17 mouse cellular contexts compared by ENCODE assay signal in the genomic region with DNA sequence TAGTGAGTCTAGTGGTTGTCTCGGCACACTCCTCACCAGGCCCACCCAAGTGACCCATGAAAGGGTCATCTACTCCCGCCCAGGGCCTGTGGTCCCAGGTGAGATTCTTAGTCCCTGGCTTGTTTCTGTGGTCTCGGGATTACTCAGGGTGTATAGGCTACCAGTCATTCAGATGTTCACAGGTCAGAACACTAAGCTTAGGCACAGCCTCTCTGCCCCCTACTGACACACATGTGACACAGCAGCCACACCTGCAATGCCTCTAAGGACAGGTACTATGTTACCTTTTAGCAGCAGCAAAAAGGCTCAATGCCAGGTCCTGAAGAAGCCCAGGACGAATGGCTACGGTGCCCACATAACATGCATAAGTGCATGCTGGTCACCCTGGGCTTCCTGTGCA.
DNase-seq lines count a peak whose midpoint lies in the region; ATAC-seq and TF ChIP-seq lines count a peak whose summit lies in the region.
"Had no signal": no experiment of that assay in that cellular context is flagged by ENCODE, and none has a peak within 500 bp of the region (broad histone marks: within the 10 kb centered on the region; RNA-seq: fewer than 3 reads in every experiment).

No protein-coding gene starts in this region.

- no peaks in the 10 kb centered on the region for H3K36me3 ChIP-seq in kidney, postnatal 0 days (ENCODE audit: insufficient read depth, low read length)
- no peaks in the 10 kb centered on the region for H3K36me3 ChIP-seq in lung, postnatal 0 days (ENCODE audit: insufficient read depth, low read length)
- no peaks in the 10 kb centered on the region for H3K36me3 ChIP-seq in MEL (ENCODE audit: control insufficient read depth in 1 of 2, insufficient read depth in 2 of 2, low read length in 2 of 2)
- no peaks in the 10 kb centered on the region for H3K36me3 ChIP-seq in stomach, postnatal 0 days (ENCODE audit: control insufficient read depth, insufficient read depth, low read length)
- no peaks in the 10 kb centered on the region for H3K36me3 ChIP-seq in hindbrain, postnatal 0 days (ENCODE audit: insufficient read depth, low read length)
- H3K36me3 ChIP-seq: heart, embryonic 12.5 days; kidney, embryonic 15.5 days; limb, embryonic 12.5 days; lung, embryonic 15.5 days had no signal

- H3K27ac ChIP-seq in kidney, postnatal 0 days: no peak overlapping the region
- H3K27ac ChIP-seq in lung, postnatal 0 days (ENCODE audit: low read length): no peak overlapping the region
- no peak overlapping the region for H3K27ac ChIP-seq in MEL (ENCODE audit: control insufficient read depth, low read depth, low read length)
- no peak overlapping the region for H3K27ac ChIP-seq in stomach, postnatal 0 days (replicated peaks)
- H3K27ac ChIP-seq in hindbrain, postnatal 0 days: no peak overlapping the region
- H3K27ac ChIP-seq: forebrain, embryonic 13.5 days; kidney, embryonic 15.5 days; limb, embryonic 12.5 days; lung, embryonic 15.5 days had no signal

- TF ChIP-seq EP300 in lung, postnatal 0 days (IDR thresholded peaks at IDR 0.05): no peak
- no peak for TF ChIP-seq EP300 in MEL (IDR thresholded peaks at IDR 0.05; ENCODE audit: low read depth in 1 of 2, low read length in 2 of 2)
- TF ChIP-seq EP300 in stomach, postnatal 0 days (optimal IDR thresholded peaks at IDR 0.05): no peak

- H3K4me1 ChIP-seq in kidney, postnatal 0 days (replicated peaks; ENCODE audit: insufficient read depth, low read length): no peaks in the 10 kb centered on the region
- no peaks in the 10 kb centered on the region for H3K4me1 ChIP-seq in lung, postnatal 0 days (ENCODE audit: insufficient read depth, low read depth, low read length)
- H3K4me1 ChIP-seq in MEL (ENCODE audit: control insufficient read depth in 1 of 2, insufficient read depth in 2 of 2, low read length in 2 of 2): no peaks in the 10 kb centered on the region
- no peaks in the 10 kb centered on the region for H3K4me1 ChIP-seq in stomach, postnatal 0 days (replicated peaks; ENCODE audit: control insufficient read depth, insufficient read depth)
- no peaks in the 10 kb centered on the region for H3K4me1 ChIP-seq in hindbrain, postnatal 0 days (ENCODE audit: insufficient read depth, low read length)
- H3K4me1 ChIP-seq: forebrain, embryonic 13.5 days; heart, embryonic 12.5 days; kidney, embryonic 15.5 days; limb, embryonic 12.5 days had no signal

- H3K4me2 ChIP-seq in kidney, postnatal 0 days (ENCODE audit: low read length): no peak overlapping the region
- no peak overlapping the region for H3K4me2 ChIP-seq in lung, postnatal 0 days (replicated peaks; ENCODE audit: low read depth, low read length)
- H3K4me2 ChIP-seq in stomach, postnatal 0 days (replicated peaks; ENCODE audit: low read depth): no peak overlapping the region
- H3K4me2 ChIP-seq in hindbrain, postnatal 0 days (ENCODE audit: low read depth, low read length): no peak overlapping the region
- H3K4me2 ChIP-seq: forebrain, embryonic 13.5 days; heart, embryonic 12.5 days; kidney, embryonic 15.5 days; limb, embryonic 12.5 days; lung, embryonic 15.5 days had no signal

- WGBS in kidney, postnatal 0 days: 85% methylated on average over 5 of the region's 5 CpGs
- whole genome bisulfite sequencing in lung, postnatal 0 days: 88% methylated on average over 5 of the region's 5 CpGs
- WGBS in stomach, postnatal 0 days: 90% methylated on average over 5 of the region's 5 CpGs
- 89% methylated on average over 5 of the region's 5 CpGs for WGBS in hindbrain, postnatal 0 days

- H3K9me3 ChIP-seq in kidney, postnatal 0 days (replicated peaks; ENCODE audit: low read length): no peaks in the 10 kb centered on the region
- no peaks in the 10 kb centered on the region for H3K9me3 ChIP-seq in lung, postnatal 0 days (ENCODE audit: low read length)
- H3K9me3 ChIP-seq in MEL (replicated peaks; ENCODE audit: insufficient read depth, low read length): no peaks in the 10 kb centered on the region
- H3K9me3 ChIP-seq in stomach, postnatal 0 days (ENCODE audit: control insufficient read depth, low read length): no peaks in the 10 kb centered on the region
- H3K9me3 ChIP-seq in hindbrain, postnatal 0 days (ENCODE audit: low read length): no peaks in the 10 kb centered on the region
- H3K9me3 ChIP-seq: forebrain, embryonic 13.5 days; heart, embryonic 12.5 days; kidney, embryonic 15.5 days; limb, embryonic 12.5 days; lung, embryonic 15.5 days; megakaryocyte, embryonic 14.5 days had no signal

- TF ChIP-seq POLR2A in MEL (IDR thresholded peaks at IDR 0.05; ENCODE audit: control insufficient read depth in 1 of 2, insufficient read depth in 1 of 2, low read depth in 1 of 2, low read length in 2 of 2, poor library complexity in 1 of 2): no peak

- peak; percentile 32 for TF ChIP-seq RAD21 in MEL (IDR thresholded peaks at IDR 0.05; ENCODE audit: low read depth, low read length)

- no peak overlapping the region for H3K9ac ChIP-seq in kidney, postnatal 0 days (ENCODE audit: low read depth, low read length)
- no peak overlapping the region for H3K9ac ChIP-seq in lung, postnatal 0 days (replicated peaks; ENCODE audit: low read depth)
- H3K9ac ChIP-seq in MEL (ENCODE audit: control insufficient read depth, low read depth, low read length, poor library complexity, severe bottlenecking): no peak overlapping the region
- no peak overlapping the region for H3K9ac ChIP-seq in stomach, postnatal 0 days (ENCODE audit: low read length)
- no peak overlapping the region for H3K9ac ChIP-seq in hindbrain, postnatal 0 days (replicated peaks; ENCODE audit: low read length)
- H3K9ac ChIP-seq: forebrain, embryonic 13.5 days; heart, embryonic 12.5 days; kidney, embryonic 15.5 days; limb, embryonic 12.5 days; lung, embryonic 15.5 days had no signal

- DNase-seq in kidney, postnatal 0 days (ENCODE audit: low spot score): no peak
- no peak for DNase-seq in kidney, postnatal 10 days
- no peak for DNase-seq in lung, postnatal 0 days (ENCODE audit: low spot score)
- DNase-seq in lung, postnatal 25 days (ENCODE audit: low spot score): no peak
- peak; percentile 12 for DNase-seq in MEL (ENCODE audit: low read depth, low spot score)
- DNase-seq in stomach, postnatal 0 days (ENCODE audit: low spot score): no peak
- DNase-seq in hindbrain, postnatal 0 days (ENCODE audit: low spot score): no peak
- DNase-seq: cerebellum, adult 9-11 months; spleen, adult 18-20 months; thymus, postnatal 14 days had no signal

- no peaks in the 10 kb centered on the region for H3K79me2 ChIP-seq in MEL (ENCODE audit: control insufficient read depth, insufficient read depth, low read length, poor library complexity)

- no peaks in the 10 kb centered on the region for H3K27me3 ChIP-seq in kidney, postnatal 0 days (ENCODE audit: insufficient read depth, low read length)
- no peaks in the 10 kb centered on the region for H3K27me3 ChIP-seq in lung, postnatal 0 days (replicated peaks; ENCODE audit: insufficient read depth, low read length)
- no peaks in the 10 kb centered on the region for H3K27me3 ChIP-seq in MEL (ENCODE audit: control insufficient read depth in 1 of 2, insufficient read depth in 2 of 2, low read length in 2 of 2)
- no peaks in the 10 kb centered on the region for H3K27me3 ChIP-seq in stomach, postnatal 0 days (ENCODE audit: control insufficient read depth, insufficient read depth, low read length)
- H3K27me3 ChIP-seq in hindbrain, postnatal 0 days (ENCODE audit: insufficient read depth, low read length): no peaks in the 10 kb centered on the region
- H3K27me3 ChIP-seq: forebrain, embryonic 13.5 days; heart, embryonic 12.5 days; kidney, embryonic 15.5 days; limb, embryonic 12.5 days; lung, embryonic 15.5 days; Patski had no signal

- TF ChIP-seq CTCF in kidney, postnatal 0 days (IDR thresholded peaks at IDR 0.05; ENCODE audit: low read depth): peak; percentile 41
- peak; percentile 49 for TF ChIP-seq CTCF in lung, postnatal 0 days (IDR thresholded peaks at IDR 0.05)
- TF ChIP-seq CTCF in MEL (IDR thresholded peaks at IDR 0.05 in 2 of 3, conservative IDR thresholded peaks at IDR 0.05 in 1 of 3; ENCODE audit: control insufficient read depth in 1 of 3, insufficient read depth in 1 of 3, low read depth in 2 of 3, low read length in 3 of 3, poor library complexity in 1 of 3, severe bottlenecking in 1 of 3): peak; percentile 33 to 43 (median 36); a peak in 5 of 6 replicates
- TF ChIP-seq CTCF in stomach, postnatal 0 days (IDR thresholded peaks at IDR 0.05; ENCODE audit: low read depth): peak; percentile 61
- no peak for TF ChIP-seq CTCF in hindbrain, postnatal 0 days (IDR thresholded peaks at IDR 0.05; ENCODE audit: low read depth)

- no peak overlapping the region for H3K4me3 ChIP-seq in kidney, postnatal 0 days (replicated peaks; ENCODE audit: low read depth, low read length)
- no peak overlapping the region for H3K4me3 ChIP-seq in lung, postnatal 0 days (ENCODE audit: low read depth, low read length)
- no peak overlapping the region for H3K4me3 ChIP-seq in MEL (ENCODE audit: control insufficient read depth in 1 of 2, insufficient read depth in 1 of 2, low read depth in 2 of 2, low read length in 2 of 2)
- no peak overlapping the region for H3K4me3 ChIP-seq in stomach, postnatal 0 days (ENCODE audit: low read depth, low read length)
- no peak overlapping the region for H3K4me3 ChIP-seq in hindbrain, postnatal 0 days (ENCODE audit: low read length)
- H3K4me3 ChIP-seq: forebrain, embryonic 13.5 days; heart, embryonic 12.5 days; kidney, embryonic 15.5 days; limb, embryonic 12.5 days; lung, embryonic 15.5 days; megakaryocyte, embryonic 14.5 days had no signal

- ATAC-seq in kidney, postnatal 0 days (replicated peaks; ENCODE audit: low FRiP score, low read depth): no peak
- no peak for ATAC-seq in lung, postnatal 0 days
- no peak for ATAC-seq in stomach, postnatal 0 days (ENCODE audit: low FRiP score, low TSS enrichment)
- no peak for ATAC-seq in hindbrain, postnatal 0 days
- ATAC-seq: forebrain, embryonic 13.5 days; Patski had no signal

TF ChIP-seq in MEL, 35 proteins besides CTCF, POLR2A, EP300 and RAD21:
- TF ChIP-seq CHD1 (IDR thresholded peaks at IDR 0.05; ENCODE audit: low read depth, low read length) (no peak), MEF2A (IDR thresholded peaks at IDR 0.05; ENCODE audit: extremely low read depth, insufficient replicate concordance, low read depth, low read length, poor library complexity, severe bottlenecking) (no peak), SMC3 (IDR thresholded peaks at IDR 0.05; ENCODE audit: low read depth, low read length) (peak; percentile 39), MXI1 (IDR thresholded peaks at IDR 0.05; ENCODE audit: low read depth, low read length) (no peak)
